Mouse (Mus musculus) left cerebral cortex, adult 2 months (tissue): ENCODE results near the gene Hist1h1a. TPM values are rescaled to one million over a fixed set of nuclear protein-coding genes. Genes with fewer than 3 reads are reported as not detected.

ENCODE experiments used
- DNase-seq, 2 experiments: peaks; one replicate each; pipeline ENCODE4 v3.0.0; 2021 to 2022; ENCODE audit warnings: low spot score in 2 of 2, mixed read lengths in 1 of 2; ENCODE audit errors: extremely low spot score in 1 of 2
- H3K27ac ChIP-seq: fragments of 200-600 bp; 2 replicates; pipeline ENCODE4 v1.8.1; 2022
- H3K4me3 ChIP-seq: fragments of 200-600 bp; 2 replicates; pipeline ENCODE4 v1.8.1; 2022
- CTCF ChIP-seq: fragments of 200-600 bp; IDR thresholded peaks from 2 replicates; pipeline ENCODE4 v1.8.1; 2022; ENCODE audit warnings: antibody characterized with exemption, mild to moderate bottlenecking, moderate library complexity
- intact Hi-C: fragments of 180-260 bp; cut with DNase I; formaldehyde crosslinking; loops from one replicate; pipeline ENCODE4 v1.15.1; 2025
- total RNA-seq, 2 experiments: library from RNA; stranded (reverse); gene quantifications; 2 replicates each; pipeline ENCODE4 v1.2.3; 2021

Hist1h1a gene
- total RNA-seq, 2 experiments from 2014 or later: 21.6 to 22.6 TPM

DNA sequence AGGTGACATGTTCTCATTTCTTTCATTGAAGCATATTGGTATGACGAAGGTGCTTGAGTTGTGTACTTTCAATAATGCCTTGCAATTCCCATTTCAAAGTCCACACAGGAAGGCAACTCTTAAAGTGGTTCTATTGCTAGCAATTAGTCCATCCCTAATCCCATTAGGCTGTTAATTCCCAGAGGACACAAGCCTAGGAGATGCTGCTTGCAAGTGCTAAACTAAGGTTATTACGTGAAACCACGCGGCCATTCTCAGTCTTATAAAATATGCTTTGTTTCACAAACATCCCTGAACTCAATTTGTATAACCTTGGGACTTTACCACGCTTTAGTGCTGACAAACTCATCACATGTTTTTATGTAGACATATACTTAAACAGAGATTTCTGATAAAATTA is 26.4 kb upstream of the Hist1h1a start:
- H3K27ac ChIP-seq: no peak overlapping the region
- TF ChIP-seq CTCF: no peak
- no peak overlapping the region for H3K4me3 ChIP-seq
- intact Hi-C loops: loop anchor here (5.0 kb wide), 2 partner anchors 115 to 1695 kb away; partner anchors contain the start of genes Hist1h1e, Hist1h2ag, Hist1h2be and Hist1h2bj
- DNase-seq: no peak

- no peak for TF ChIP-seq CTCF
- intact Hi-C loops: loop anchor here (5.0 kb wide), 2 partner anchors 116 to 1696 kb away; partner anchors contain the start of genes Hist1h1e, Hist1h2ag, Hist1h2be and Hist1h2bj
- no peak for DNase-seq
- H3K4me3 ChIP-seq: peak overlapping the region; percentile 83
- peak overlapping the region; percentile 93 for H3K27ac ChIP-seq
Observed at GRCm38 (mm10) chr13:23738041-23738440, 25.4 kb upstream of the Hist1h1a start.

- Histone ChIP-seq H3K4me3 (peak within 1 kb of the TSS; percentile 83), H3K27ac (peak within 1 kb of the TSS; percentile 93)
- peak; percentile 85 to 87 for DNase-seq
- intact Hi-C loops: loop anchor here (5.0 kb wide), 2 partner anchors 116 to 1696 kb away; partner anchors contain the start of genes Hist1h1e, Hist1h2ag, Hist1h2be and Hist1h2bj
- TF ChIP-seq CTCF: no peak; the same call in 1 of the 2 replicates
Observed at GRCm38 (mm10) chr13:23738677-23739068, 24.8 kb upstream of the Hist1h1a start, which contains the start of gene Hist1h1c. Gene Hist1h1c, plus strand, starts transcription at chr13:23738808.

- DNase-seq: peak; percentile 87 to 92
- no peak; the same call in 1 of the 2 replicates for TF ChIP-seq CTCF
- intact Hi-C loops: loop anchor here (5.0 kb wide), 2 partner anchors 117 to 1697 kb away; partner anchors contain the start of genes Hist1h1e, Hist1h2ag, Hist1h2be and Hist1h2bj
- H3K27ac ChIP-seq: peak overlapping the region; percentile 93
- H3K4me3 ChIP-seq: peak overlapping the region; percentile 83
Observed at GRCm38 (mm10) chr13:23739069-23739921, 24.2 kb upstream of the Hist1h1a start.

DNA sequence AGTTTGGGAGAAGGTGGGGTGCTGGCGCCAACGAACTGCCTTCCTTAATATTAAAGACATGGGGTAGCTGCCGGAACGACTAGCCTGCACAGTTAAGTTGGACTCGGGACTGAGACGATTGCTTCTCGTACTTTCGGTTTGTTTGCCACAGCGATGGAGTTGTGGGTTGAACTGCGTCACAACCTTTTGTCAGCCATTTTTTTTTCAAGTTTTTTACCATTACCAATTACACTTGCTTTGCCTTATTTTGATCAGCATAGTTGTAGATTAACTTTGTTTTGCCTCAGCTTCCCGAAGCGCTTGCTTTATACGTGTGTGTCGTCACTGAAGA is 23.6 kb upstream of the Hist1h1a start:
- intact Hi-C loops: loop anchor here (5.0 to 10.0 kb wide), 3 partner anchors 118 to 1698 kb away; partner anchors contain the start of genes Hist1h1e, Hist1h2ag, Hist1h2be and Hist1h2bj
- no peak for TF ChIP-seq CTCF
- no peak for DNase-seq
- peak overlapping the region; percentile 83 for H3K4me3 ChIP-seq
- peak overlapping the region; percentile 88 for H3K27ac ChIP-seq

- H3K27ac ChIP-seq: peak overlapping the region; percentile 88
- intact Hi-C loops: loop anchor here (10.0 kb wide), 1 partner anchor 306 kb away; no protein-coding TSS in a partner anchor
- no peak for TF ChIP-seq CTCF
- no peak for DNase-seq
- peak overlapping the region; percentile 83 for H3K4me3 ChIP-seq
Observed at GRCm38 (mm10) chr13:23740256-23740840, 23.1 kb upstream of the Hist1h1a start.

GRCm38 (mm10) chr13:23740910-23741309 is 22.6 kb upstream of the Hist1h1a start:
- DNase-seq: no peak
- no peak overlapping the region for H3K27ac ChIP-seq
- H3K4me3 ChIP-seq: no peak overlapping the region
- TF ChIP-seq CTCF: no peak
- intact Hi-C loops: loop anchor here (10.0 kb wide), 1 partner anchor 306 kb away; no protein-coding TSS in a partner anchor

GRCm38 (mm10) chr13:23742007-23742406 is 21.5 kb upstream of the Hist1h1a start:
- intact Hi-C loops: loop anchor here (10.0 kb wide), 1 partner anchor 307 kb away; no protein-coding TSS in a partner anchor
- no peak for DNase-seq
- H3K27ac ChIP-seq: no peak overlapping the region
- TF ChIP-seq CTCF: no peak
- no peak overlapping the region for H3K4me3 ChIP-seq

- no peak for DNase-seq
- intact Hi-C loops: loop anchor here (10.0 kb wide), 1 partner anchor 308 kb away; no protein-coding TSS in a partner anchor
- TF ChIP-seq CTCF: no peak
- H3K27ac ChIP-seq: no peak overlapping the region
- no peak overlapping the region for H3K4me3 ChIP-seq
Observed at GRCm38 (mm10) chr13:23743215-23743614, 20.3 kb upstream of the Hist1h1a start.

DNA sequence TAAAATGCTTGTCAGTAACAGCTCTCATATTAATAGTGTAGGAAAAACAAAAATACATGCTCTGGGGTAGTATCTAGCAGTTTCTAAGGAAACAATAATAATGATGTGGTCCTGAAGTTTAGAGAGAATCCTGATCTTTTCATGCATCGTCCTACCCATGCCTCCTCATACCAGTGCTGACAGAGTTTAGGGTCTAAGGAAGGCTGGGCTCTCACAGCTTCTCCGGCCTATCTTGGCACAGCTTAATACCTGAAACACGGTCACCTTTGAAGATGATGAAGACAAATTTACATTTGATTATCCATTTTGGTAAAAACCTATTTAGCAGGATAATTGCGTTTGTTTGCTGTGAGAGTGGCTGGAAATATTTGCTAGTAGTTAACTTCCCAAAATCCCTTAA is 19.5 kb upstream of the Hist1h1a start:
- H3K4me3 ChIP-seq: no peak overlapping the region
- intact Hi-C loops: loop anchor here (10.0 kb wide), 1 partner anchor 309 kb away; no protein-coding TSS in a partner anchor
- no peak for TF ChIP-seq CTCF
- DNase-seq: no peak
- no peak overlapping the region for H3K27ac ChIP-seq
